In genomic region chr13:36282018-36282417, GRCm38 (mm10) we compare ENCODE assay signal across 8 mouse cellular contexts.
A peak's percentile ranks its signal among the peaks of the same experiment; 100 is the strongest.
DNase-seq lines count a peak whose midpoint lies in the region; ATAC-seq lines count a peak whose summit lies in the region.
"Had no signal": no experiment of that assay in that cellular context is flagged by ENCODE, and none has a peak within 500 bp of the region (broad histone marks: within the 10 kb centered on the region; RNA-seq: fewer than 3 reads in every experiment).

No protein-coding gene starts in this region.

- H3K9me3 ChIP-seq in forebrain, embryonic 14.5 days (replicated peaks; ENCODE audit: control insufficient read depth, low read length), result no peaks in the 10 kb centered on the region

- H3K4me1 ChIP-seq in forebrain, embryonic 14.5 days (ENCODE audit: control insufficient read depth, insufficient read depth, low read length), result peaks cover 18% of the 10 kb centered on the region

- H3K4me3 ChIP-seq in forebrain, embryonic 14.5 days (ENCODE audit: low read depth, low read length), result no peak overlapping the region
- H3K4me3 ChIP-seq: myocyte had no signal

- no peaks in the 10 kb centered on the region for H3K27me3 ChIP-seq in forebrain, embryonic 14.5 days (replicated peaks; ENCODE audit: control insufficient read depth, insufficient read depth, low read length)

- no peak overlapping the region for H3K9ac ChIP-seq in forebrain, embryonic 14.5 days (ENCODE audit: low read length)

- peak; percentile 64 for ATAC-seq in cerebellum, adult (ENCODE audit: insufficient number of reproducible peaks, low FRiP score, low TSS enrichment)
- peak; percentile 35 for ATAC-seq in forebrain, embryonic 14.5 days
- ATAC-seq in hematopoietic stem cell, adult 5-6 weeks (replicated peaks in 1 of 2; ENCODE audit: insufficient read depth in 1 of 2, low FRiP score in 2 of 2, low TSS enrichment in 1 of 2, low read depth in 1 of 2, poor library complexity in 2 of 2, severe bottlenecking in 2 of 2), result peak; percentile 65 to 66; a peak in 2 of 4 replicates

- H3K27ac ChIP-seq in forebrain, embryonic 14.5 days (ENCODE audit: low read depth, low read length), result peak overlapping the region; percentile 81; the same call in 1 of the 2 replicates

- H3K4me2 ChIP-seq in forebrain, embryonic 14.5 days (ENCODE audit: low read length), result peak overlapping the region; percentile 38

- 0% methylated on average over 6 of the region's 6 CpGs for WGBS in forebrain, embryonic 14.5 days

- no peaks in the 10 kb centered on the region for H3K36me3 ChIP-seq in forebrain, embryonic 14.5 days (ENCODE audit: control insufficient read depth, insufficient read depth, low read length)

- peak; percentile 88 for DNase-seq in NIH3T3 (ENCODE audit: low read depth)
- DNase-seq in forebrain, embryonic 14.5 days (ENCODE audit: low spot score), result peak; percentile 93
- peak; percentile 68 for DNase-seq in layer of hippocampus, adult 9-11 months
- peak; percentile 63 to 76 for DNase-seq in lung, postnatal 4 days
- DNase-seq in right cerebral cortex, postnatal 14 days, result peak; percentile 88
